Mouse (Mus musculus): ENCODE results near the gene Nhsl2. TPM values are rescaled to one million over a fixed set of nuclear protein-coding genes. Genes with fewer than 3 reads are reported as not detected.
"Not testable (repeated sequence)": the region's sequence is repeated elsewhere in the genome, so short reads cannot be mapped to it uniquely, and the experiment has no call there.

Gene Nhsl2
- polyA plus RNA-seq, 1 experiment from 2014 or later, result 13.0 TPM

DNA sequence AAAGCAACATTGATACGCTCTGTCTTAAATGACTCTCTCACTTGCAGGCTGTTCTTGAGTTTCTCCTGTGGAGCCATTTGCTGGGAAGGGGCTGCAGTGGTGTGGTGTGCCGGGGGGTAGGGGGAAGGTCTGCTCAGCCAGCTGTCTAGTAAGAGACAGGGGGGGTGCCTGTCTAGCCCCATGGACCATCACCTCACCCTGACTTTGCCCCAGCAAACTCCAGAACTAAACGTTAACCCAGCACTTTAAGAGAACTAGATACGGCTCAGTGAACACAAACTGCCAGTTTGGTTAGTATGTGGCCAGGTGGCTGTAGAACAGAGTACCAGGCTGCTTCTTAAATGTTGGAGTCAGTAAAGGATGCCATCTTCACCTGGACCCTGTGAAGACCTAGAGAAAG is 226.0 kb downstream of the Nhsl2 start:
- Histone ChIP-seq H3K4me2 (no peak overlapping the region), H3K9ac (no peak overlapping the region), H3K36me3 (peaks cover 12% of the 10 kb centered on the region; the same call in 1 of the 2 replicates), H3K27ac (no peak overlapping the region), H3K4me1 (peaks cover 3% of the 10 kb centered on the region), H3K9me3 (no peaks in the 10 kb centered on the region), H3K27me3 (peaks cover 44% of the 10 kb centered on the region), H3K4me3 (no peak overlapping the region)
- ATAC-seq (ENCODE audit: insufficient number of reproducible peaks, insufficient read depth, low FRiP score, low TSS enrichment, low read depth), result no peak
- 63% methylated on average over 4 of the region's 4 CpGs for WGBS

DNA sequence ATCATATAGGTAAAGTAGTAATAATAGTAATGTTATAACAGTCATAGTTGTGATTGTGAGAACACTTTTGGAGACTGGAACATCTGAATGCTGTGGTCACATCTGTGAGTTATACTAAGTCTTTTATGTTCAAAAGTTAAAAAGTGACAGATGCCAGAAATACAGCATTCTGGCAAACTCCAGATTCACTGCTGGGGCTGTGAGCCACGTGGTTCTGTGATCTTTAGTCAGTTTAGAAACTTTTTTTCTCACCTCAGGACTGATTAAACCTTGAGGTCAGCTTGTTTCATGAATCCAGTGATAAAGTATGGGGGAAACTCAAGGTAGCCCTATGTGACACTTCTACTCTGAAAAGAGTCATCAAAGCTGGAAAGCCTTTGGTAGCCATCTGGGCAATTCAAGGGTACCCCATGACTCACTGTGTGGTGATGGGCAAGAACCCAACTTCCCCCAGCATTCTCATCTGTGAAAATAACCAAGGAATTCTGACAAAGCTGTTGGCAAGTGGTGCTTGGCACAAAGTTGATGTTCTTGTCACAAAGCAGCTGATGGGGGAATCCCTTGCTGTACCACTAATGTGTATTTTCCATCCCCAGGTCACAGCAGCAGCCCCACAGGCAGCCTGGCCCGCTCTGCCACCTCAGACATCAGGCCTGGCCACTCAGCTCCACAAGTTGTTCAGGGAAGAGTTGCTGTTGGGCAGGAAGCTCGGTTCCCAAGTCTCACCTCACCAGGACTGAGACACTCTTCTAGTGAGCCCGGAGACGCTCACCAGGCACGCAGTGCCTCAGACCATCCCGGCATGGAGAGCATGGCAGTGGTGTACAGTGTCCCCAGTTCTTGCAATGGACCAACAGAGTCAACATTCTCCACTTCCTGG is 227.9 kb downstream of the Nhsl2 start:
- ATAC-seq (ENCODE audit: insufficient number of reproducible peaks, insufficient read depth, low FRiP score, low TSS enrichment, low read depth), result no peak
- H3K9ac ChIP-seq, result no peak overlapping the region
- H3K4me1 ChIP-seq, result peaks cover 4% of the 10 kb centered on the region; the same call in 1 of the 2 replicates
- WGBS, result 80% methylated on average over 7 of the region's 7 CpGs
- no peaks in the 10 kb centered on the region for H3K9me3 ChIP-seq
- H3K27me3 ChIP-seq, result peaks cover 29% of the 10 kb centered on the region
- H3K27ac ChIP-seq, result no peak overlapping the region
- peaks cover 12% of the 10 kb centered on the region; the same call in 1 of the 2 replicates for H3K36me3 ChIP-seq
- no peak overlapping the region for H3K4me2 ChIP-seq
- no peak overlapping the region for H3K4me3 ChIP-seq

DNA sequence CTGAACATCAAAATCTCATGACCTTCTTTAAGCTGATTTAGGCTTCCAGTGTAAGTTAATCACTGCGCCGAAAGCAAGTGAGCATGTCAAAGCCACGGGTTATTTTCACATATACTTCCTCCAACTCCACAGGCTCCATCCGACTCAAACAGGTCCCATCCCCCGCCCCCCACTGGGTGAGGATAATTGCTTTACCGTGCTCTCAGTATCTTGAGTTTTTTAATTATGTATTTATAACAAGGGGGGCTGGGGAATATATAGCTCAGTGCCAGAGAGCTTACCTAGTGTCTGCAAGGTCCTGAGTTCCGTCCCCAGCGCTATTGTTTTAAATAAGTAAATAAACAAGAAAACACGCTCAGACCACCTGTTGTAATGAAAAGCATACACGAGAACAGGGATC is 231.9 kb downstream of the Nhsl2 start:
- Histone ChIP-seq H3K27me3 (peaks cover 20% of the 10 kb centered on the region; the same call in 1 of the 2 replicates), H3K4me3 (no peak overlapping the region), H3K36me3 (peaks cover 12% of the 10 kb centered on the region; the same call in 1 of the 2 replicates), H3K4me2 (no peak overlapping the region), H3K9me3 (no peaks in the 10 kb centered on the region), H3K4me1 (peaks cover 6% of the 10 kb centered on the region; the same call in 1 of the 2 replicates), H3K27ac (no peak overlapping the region), H3K9ac (no peak overlapping the region)
- no peak for ATAC-seq (ENCODE audit: insufficient number of reproducible peaks, insufficient read depth, low FRiP score, low TSS enrichment, low read depth)
- 60% methylated on average over 10 of the region's 10 CpGs for WGBS

DNA sequence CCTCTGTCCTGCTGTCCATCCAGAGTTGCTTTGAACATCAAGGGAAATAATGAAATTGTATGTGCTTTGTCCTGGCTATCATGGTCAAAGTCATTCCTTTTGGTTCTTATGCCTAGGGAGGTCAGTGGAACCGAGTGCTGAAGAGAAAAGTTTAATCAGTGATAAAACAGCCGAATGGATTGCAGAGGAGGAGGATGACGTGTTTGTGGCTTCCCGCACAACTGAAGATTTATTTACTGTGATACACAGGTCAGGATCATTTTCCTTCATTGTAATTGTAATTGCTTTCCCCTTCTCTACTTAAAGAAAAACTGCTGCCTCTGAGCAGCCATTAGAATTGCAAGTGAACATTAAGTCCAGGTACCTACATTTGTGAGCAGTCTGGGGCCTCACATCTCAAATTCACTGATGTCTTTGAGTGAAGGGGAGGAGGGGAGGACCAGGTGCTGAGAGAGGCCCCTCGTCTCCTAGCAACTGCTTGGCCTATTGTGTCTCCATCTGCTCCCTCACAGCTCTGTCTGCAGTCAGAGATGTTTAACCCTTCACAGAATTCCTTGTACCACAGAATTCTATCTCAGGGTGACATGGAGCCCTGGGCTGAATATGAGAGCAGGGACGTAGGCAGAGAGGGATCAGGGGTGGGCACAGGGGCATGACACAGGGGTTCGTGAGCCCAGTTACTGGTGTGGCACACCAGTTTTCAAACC is 232.5 kb downstream of the Nhsl2 start:
- Histone ChIP-seq H3K36me3 (peaks cover 12% of the 10 kb centered on the region; the same call in 1 of the 2 replicates), H3K4me1 (peaks cover 6% of the 10 kb centered on the region; the same call in 1 of the 2 replicates), H3K9me3 (no peaks in the 10 kb centered on the region), H3K9ac (no peak overlapping the region), H3K27me3 (peaks cover 27% of the 10 kb centered on the region; the same call in 1 of the 2 replicates), H3K4me2 (no peak overlapping the region), H3K4me3 (no peak overlapping the region), H3K27ac (peak overlapping the region; percentile 39)
- ATAC-seq (ENCODE audit: insufficient number of reproducible peaks, insufficient read depth, low FRiP score, low TSS enrichment, low read depth), result no peak
- WGBS, result 40% methylated on average over 7 of the region's 7 CpGs

DNA sequence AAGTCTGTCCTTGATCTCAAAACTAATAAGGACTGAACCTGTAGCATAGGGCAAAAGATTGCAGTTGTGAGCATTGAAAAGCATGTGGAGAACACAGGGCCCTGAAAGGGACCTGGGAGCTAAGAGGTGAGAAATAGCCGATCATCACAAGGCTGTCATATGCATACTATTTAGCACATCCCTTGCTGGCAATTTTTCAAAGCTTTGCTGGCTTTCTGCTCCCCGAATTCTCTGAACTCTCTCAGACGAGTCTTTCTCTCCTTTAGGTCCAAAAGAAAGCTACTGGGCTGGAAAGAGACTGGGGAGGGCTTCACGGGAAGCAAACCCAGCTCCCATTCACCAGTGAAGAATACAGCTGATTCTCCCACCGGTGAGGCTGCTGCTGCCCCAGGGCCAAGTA is 233.2 kb downstream of the Nhsl2 start:
- Histone ChIP-seq H3K27ac (peak overlapping the region; percentile 39), H3K4me3 (no peak overlapping the region), H3K4me2 (no peak overlapping the region), H3K9me3 (no peaks in the 10 kb centered on the region), H3K4me1 (peaks cover 6% of the 10 kb centered on the region; the same call in 1 of the 2 replicates), H3K36me3 (peaks cover 12% of the 10 kb centered on the region; the same call in 1 of the 2 replicates), H3K27me3 (peaks cover 33% of the 10 kb centered on the region; the same call in 1 of the 2 replicates), H3K9ac (no peak overlapping the region)
- no peak for ATAC-seq (ENCODE audit: insufficient number of reproducible peaks, insufficient read depth, low FRiP score, low TSS enrichment, low read depth)
- WGBS, result 48% methylated on average over 5 of the region's 5 CpGs

DNA sequence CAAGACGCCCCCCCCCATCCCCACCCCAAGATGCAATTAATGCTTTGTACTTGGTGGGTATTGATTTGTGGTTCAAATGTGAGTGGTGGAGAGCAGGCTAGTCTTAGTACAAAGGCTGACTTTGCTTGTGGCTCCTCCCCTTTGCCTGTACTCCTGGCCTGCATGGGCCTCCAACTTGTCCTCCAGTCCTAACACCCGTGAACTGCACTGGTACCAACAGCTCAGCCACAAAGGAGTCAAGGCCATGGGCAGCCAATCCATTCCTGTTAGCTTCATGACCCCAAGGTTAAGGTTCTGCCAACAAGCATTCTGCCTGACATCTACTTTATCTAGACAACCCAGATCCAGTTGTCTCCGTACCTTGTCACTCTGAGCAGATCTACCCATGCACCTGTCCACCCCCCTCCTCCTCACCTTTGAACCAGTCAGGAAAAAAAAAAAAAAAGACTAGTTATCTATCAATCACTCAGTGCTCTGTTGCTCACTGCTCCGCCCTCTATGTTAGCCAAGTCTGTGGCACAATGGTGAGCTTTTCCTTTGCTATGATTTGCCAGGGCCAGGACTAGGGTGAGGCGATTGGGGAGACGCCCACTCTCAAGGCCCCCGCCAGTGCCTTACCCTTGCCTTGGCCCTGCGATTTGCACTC is 236.7 kb downstream of the Nhsl2 start:
- ATAC-seq (ENCODE audit: insufficient number of reproducible peaks, insufficient read depth, low FRiP score, low TSS enrichment, low read depth), result no peak
- WGBS, result 84% methylated on average over 8 of the region's 8 CpGs
- H3K27me3 ChIP-seq, result peaks cover 31% of the 10 kb centered on the region
- H3K4me3 ChIP-seq, result no peak overlapping the region
- H3K36me3 ChIP-seq, result no peaks in the 10 kb centered on the region
- H3K4me1 ChIP-seq, result peaks cover 6% of the 10 kb centered on the region; the same call in 1 of the 2 replicates
- H3K27ac ChIP-seq, result no peak overlapping the region
- no peak overlapping the region for H3K9ac ChIP-seq
- no peaks in the 10 kb centered on the region for H3K9me3 ChIP-seq
- H3K4me2 ChIP-seq, result no peak overlapping the region

DNA sequence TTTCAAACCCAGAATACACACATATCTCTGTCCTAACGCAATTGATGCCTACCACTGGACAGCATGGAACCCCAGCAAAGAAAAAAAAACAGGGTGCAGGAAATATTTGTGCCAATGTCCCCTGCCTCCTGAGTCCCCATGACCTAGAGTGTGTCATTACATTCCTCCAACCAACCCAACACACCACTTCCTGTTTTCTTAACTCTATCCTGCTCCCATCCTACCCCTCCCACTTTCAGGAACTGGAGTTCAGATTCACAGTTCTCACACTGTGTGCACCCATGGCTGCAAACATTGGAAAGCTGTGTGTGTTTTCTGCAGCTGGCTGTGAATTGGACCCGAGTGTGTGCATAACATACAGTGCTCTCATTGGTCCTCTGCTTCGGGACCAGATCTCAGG is 241.4 kb downstream of the Nhsl2 start:
- Histone ChIP-seq H3K4me2 (no peak overlapping the region), H3K27me3 (peaks cover 29% of the 10 kb centered on the region), H3K27ac (no peak overlapping the region), H3K9ac (no peak overlapping the region), H3K4me3 (no peak overlapping the region), H3K9me3 (no peaks in the 10 kb centered on the region), H3K36me3 (no peaks in the 10 kb centered on the region), H3K4me1 (no peaks in the 10 kb centered on the region)
- 73% methylated on average over 3 of the region's 3 CpGs for WGBS
- ATAC-seq (ENCODE audit: insufficient number of reproducible peaks, insufficient read depth, low FRiP score, low TSS enrichment, low read depth), result no peak

DNA sequence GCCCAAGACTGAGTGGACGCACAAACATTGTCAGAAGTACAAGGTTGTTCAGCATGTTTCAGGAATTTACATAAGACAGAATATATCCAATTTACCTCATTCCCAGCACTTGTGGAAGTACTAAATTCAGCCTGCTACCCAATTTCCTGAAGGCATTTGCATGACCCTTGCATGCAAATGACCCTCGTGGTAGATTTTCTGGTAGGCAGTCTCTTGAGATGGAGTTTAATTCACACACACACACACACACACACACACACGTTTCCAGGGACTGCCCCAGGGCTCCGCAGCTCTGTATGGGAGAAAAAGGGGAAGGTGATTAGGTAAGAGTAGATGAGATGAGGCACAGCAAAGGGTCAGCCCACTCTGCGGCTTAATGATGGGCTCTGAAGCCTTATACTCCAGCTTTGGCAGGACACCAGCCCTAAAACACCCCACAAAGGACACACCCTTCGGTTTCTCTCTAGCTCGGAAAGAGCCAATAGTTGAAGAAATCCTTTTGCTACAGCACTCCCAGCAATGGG is 245.3 kb downstream of the Nhsl2 start:
- no peak overlapping the region for H3K4me2 ChIP-seq
- no peak overlapping the region for H3K27ac ChIP-seq
- H3K9ac ChIP-seq, result no peak overlapping the region
- H3K27me3 ChIP-seq, result peaks cover 18% of the 10 kb centered on the region
- no peaks in the 10 kb centered on the region for H3K9me3 ChIP-seq
- H3K36me3 ChIP-seq, result no peaks in the 10 kb centered on the region
- WGBS, result 74% methylated on average over 7 of the region's 7 CpGs
- no peaks in the 10 kb centered on the region for H3K4me1 ChIP-seq
- no peak for ATAC-seq (ENCODE audit: insufficient number of reproducible peaks, insufficient read depth, low FRiP score, low TSS enrichment, low read depth)
- no peak overlapping the region for H3K4me3 ChIP-seq

DNA sequence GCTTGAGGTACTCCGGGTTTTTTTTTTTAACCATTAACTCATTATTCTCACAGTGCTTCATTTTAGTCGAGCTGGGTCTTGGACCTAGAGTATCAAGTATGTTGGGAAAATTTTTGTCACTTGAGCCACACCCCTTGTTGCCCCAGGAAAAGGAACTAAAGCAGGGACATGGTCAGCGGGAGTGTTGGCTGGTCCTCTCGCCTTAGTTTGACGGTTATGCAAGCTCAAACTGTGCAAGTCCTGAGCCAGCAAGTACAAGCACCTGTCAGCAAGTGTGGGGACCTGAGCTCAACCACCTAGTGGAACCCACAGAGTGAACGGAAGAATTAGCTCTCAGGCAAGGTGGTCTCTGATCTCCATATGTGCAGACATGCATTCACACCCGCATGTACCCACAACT is 252.7 kb downstream of the Nhsl2 start:
- WGBS, result 61% methylated on average over 7 of the region's 7 CpGs
- no peak overlapping the region for H3K9ac ChIP-seq
- no peak overlapping the region for H3K4me2 ChIP-seq
- no peak for ATAC-seq (ENCODE audit: insufficient number of reproducible peaks, insufficient read depth, low FRiP score, low TSS enrichment, low read depth)
- H3K4me3 ChIP-seq, result no peak overlapping the region
- no peak overlapping the region for H3K27ac ChIP-seq
- peaks cover 19% of the 10 kb centered on the region; the same call in 1 of the 2 replicates for H3K27me3 ChIP-seq
- H3K4me1 ChIP-seq, result no peaks in the 10 kb centered on the region
- no peaks in the 10 kb centered on the region for H3K9me3 ChIP-seq
- H3K36me3 ChIP-seq, result no peaks in the 10 kb centered on the region

DNA sequence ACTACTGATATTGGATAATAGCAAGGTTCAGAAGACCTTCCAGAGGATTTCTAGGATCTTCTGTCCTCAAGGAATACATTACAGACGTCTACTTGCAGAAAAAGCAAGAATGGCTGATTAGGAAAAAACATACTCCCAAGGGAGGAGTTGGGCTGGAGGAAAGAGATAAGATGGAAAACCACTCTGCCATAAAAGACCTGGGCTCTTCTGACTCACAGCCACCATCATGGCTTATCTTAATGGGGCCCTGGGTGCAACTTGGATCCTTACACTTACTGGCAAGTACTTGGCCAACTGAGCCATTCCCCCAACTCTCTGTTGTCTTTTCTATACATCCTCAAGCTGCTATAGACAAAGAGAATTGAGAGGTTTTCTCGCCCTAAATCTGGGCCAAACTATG is 254.6 kb downstream of the Nhsl2 start:
- not testable (repeated sequence) for H3K4me2 ChIP-seq; H3K9ac ChIP-seq; H3K4me1 ChIP-seq; ATAC-seq (ENCODE audit: insufficient number of reproducible peaks, insufficient read depth, low FRiP score, low TSS enrichment, low read depth); H3K4me3 ChIP-seq; H3K36me3 ChIP-seq; H3K9me3 ChIP-seq; H3K27ac ChIP-seq
- H3K27me3 ChIP-seq, result peaks cover 22% of the 10 kb centered on the region; the same call in 1 of the 2 replicates
- WGBS, result 65% methylated on average over 2 of the region's 2 CpGs

DNA sequence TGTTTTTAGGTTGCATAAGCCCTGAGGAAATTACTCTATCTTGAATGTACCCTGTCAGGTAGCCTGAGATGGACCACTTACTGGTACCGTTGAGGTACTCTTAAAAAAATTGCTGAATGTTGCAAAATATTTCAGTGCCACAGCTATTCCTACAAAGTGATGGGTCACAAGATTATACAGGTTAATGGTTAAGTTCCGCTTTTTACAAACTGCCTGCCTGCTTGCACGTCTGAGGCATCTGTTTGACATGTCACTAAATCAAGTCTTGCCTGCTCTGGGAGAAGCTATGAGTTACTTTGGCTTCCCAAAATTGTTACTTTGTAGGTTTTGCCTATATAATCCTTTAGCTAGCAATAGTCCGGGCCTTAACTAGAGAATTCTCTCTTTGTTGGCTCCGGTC is 260.2 kb downstream of the Nhsl2 start:
- H3K4me2 ChIP-seq; H3K27ac ChIP-seq; H3K9me3 ChIP-seq; H3K4me3 ChIP-seq; ATAC-seq (ENCODE audit: insufficient number of reproducible peaks, insufficient read depth, low FRiP score, low TSS enrichment, low read depth); H3K9ac ChIP-seq; H3K4me1 ChIP-seq; H3K36me3 ChIP-seq: not testable (repeated sequence)
- 74% methylated on average over 5 of the region's 5 CpGs for WGBS
- peaks cover 34% of the 10 kb centered on the region for H3K27me3 ChIP-seq

Data from embryonic facial prominence, embryonic 13.5 days (tissue).